Mouse (Mus musculus) ES-Bruce4 (cell line): ENCODE measurements around the gene Phlpp2. TPM values are rescaled to one million over a fixed set of nuclear protein-coding genes. Genes with fewer than 3 reads are reported as not detected.

ENCODE experiments used
- H3K27ac ChIP-seq: 2 replicates; pipeline ENCODE4 v1.5.1; 2012; ENCODE audit warnings: low read length, inconsistent platforms; ENCODE audit not compliant: insufficient read depth
- H3K27me3 ChIP-seq: 2 replicates; pipeline ENCODE4 v1.6.1; 2012; ENCODE audit warnings: mild to moderate bottlenecking, low read length, inconsistent platforms; ENCODE audit not compliant: control insufficient read depth, poor library complexity, insufficient read depth, severe bottlenecking
- H3K36me3 ChIP-seq: 2 replicates; pipeline ENCODE4 v1.6.1; 2012; ENCODE audit warnings: inconsistent platforms, mild to moderate bottlenecking, low read length, moderate library complexity; ENCODE audit not compliant: control insufficient read depth, poor library complexity, insufficient read depth, severe bottlenecking
- H3K4me1 ChIP-seq: one replicate; pipeline ENCODE4 v1.8.1; 2011; ENCODE audit warnings: low read length; ENCODE audit not compliant: control insufficient read depth, insufficient read depth
- H3K4me3 ChIP-seq: 2 replicates; pipeline ENCODE4 v1.5.1; 2011; ENCODE audit warnings: low read depth, mild to moderate bottlenecking, low read length
- H3K9ac ChIP-seq: 2 replicates; pipeline ENCODE4 v1.6.1; 2012; ENCODE audit warnings: low read depth, mild to moderate bottlenecking, inconsistent platforms; ENCODE audit not compliant: poor library complexity, severe bottlenecking
- H3K9me3 ChIP-seq: replicated peaks from 2 replicates; pipeline ENCODE4 v1.6.1; 2012; ENCODE audit warnings: mild to moderate bottlenecking, low read length, inconsistent platforms; ENCODE audit not compliant: control insufficient read depth, poor library complexity, insufficient read depth, severe bottlenecking
- CTCF ChIP-seq: IDR thresholded peaks from one replicate; pipeline ENCODE4 v1.8.1; 2011; ENCODE audit warnings: low read depth, low read length
- EP300 ChIP-seq: IDR thresholded peaks from 2 replicates; pipeline ENCODE4 v1.6.1; 2011; ENCODE audit warnings: low read depth, low read length; ENCODE audit not compliant: insufficient read depth
- POLR2A ChIP-seq: IDR thresholded peaks from one replicate; pipeline ENCODE4 v1.8.1; 2011; ENCODE audit warnings: low read length; ENCODE audit not compliant: insufficient read depth
- polyA plus RNA-seq: library from polyadenylated mRNA; stranded (reverse); fragments of >200 nt; gene quantifications from 2 replicates; pipeline ENCODE4 v1.2.4, GENCODE M21; 2011; ENCODE audit warnings: low read depth; ENCODE audit not compliant: missing spikeins, insufficient read depth, insufficient read length

Gene Phlpp2
- polyA plus RNA-seq, 1 experiment: 10.2 TPM

DNA sequence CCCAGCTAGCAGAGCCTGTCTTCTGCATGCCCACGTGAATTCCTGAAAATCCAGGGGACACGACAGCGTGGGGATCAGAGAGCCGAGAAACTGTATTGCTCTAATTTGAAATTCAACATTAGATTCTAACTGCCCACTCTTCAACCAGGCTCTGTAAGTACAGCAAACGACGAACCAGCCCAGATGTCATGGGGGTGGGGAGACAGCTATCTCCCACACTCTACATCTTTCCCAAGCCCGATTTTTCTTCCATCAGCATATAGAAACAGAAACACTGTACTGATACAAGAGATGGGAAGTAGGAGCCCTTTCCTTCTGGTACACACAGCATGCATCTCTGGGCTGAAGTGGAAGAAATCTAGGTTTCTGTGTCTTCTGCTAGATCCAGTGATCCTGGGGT, 83.8 kb downstream of the Phlpp2 start:
- Histone ChIP-seq H3K9me3 (no peaks in the 10 kb centered on the region), H3K27me3 (peaks cover 2% of the 10 kb centered on the region; the same call in 1 of the 2 replicates), H3K4me3 (no peak overlapping the region), H3K36me3 (no peaks in the 10 kb centered on the region), H3K9ac (no peak overlapping the region), H3K27ac (no peak overlapping the region), H3K4me1 (peaks cover 2% of the 10 kb centered on the region)
- TF ChIP-seq CTCF: no peak

DNA sequence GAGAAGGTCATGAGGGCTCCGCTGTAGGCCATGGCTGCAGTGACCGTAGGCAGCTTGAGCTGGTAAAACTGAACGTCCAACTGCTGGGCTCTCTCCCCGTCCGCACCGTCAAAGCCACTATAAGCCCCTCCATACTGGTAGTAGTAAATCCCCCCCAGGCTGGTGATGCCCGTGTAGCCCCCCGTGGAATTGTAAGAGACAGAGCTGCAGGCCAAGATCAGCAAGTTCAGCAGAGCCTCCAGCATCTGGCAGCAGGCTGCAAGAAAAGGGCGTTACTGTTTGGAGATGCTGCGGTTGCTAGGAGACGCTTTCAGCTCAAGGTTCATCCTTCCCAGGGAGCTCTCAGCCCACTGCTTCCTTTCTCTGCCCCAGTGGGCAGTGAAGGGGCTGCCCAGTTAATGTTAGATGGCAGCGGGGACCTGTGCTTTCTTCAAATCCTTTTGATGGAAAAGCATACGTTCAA, 86.2 kb downstream of the Phlpp2 start:
- Histone ChIP-seq H3K36me3 (no peaks in the 10 kb centered on the region), H3K9me3 (no peaks in the 10 kb centered on the region), H3K4me3 (no peak overlapping the region), H3K27ac (no peak overlapping the region), H3K9ac (no peak overlapping the region), H3K27me3 (peaks cover 2% of the 10 kb centered on the region; the same call in 1 of the 2 replicates), H3K4me1 (peaks cover 2% of the 10 kb centered on the region)
- TF ChIP-seq CTCF (no peak), EP300 (no peak), POLR2A (no peak)

DNA sequence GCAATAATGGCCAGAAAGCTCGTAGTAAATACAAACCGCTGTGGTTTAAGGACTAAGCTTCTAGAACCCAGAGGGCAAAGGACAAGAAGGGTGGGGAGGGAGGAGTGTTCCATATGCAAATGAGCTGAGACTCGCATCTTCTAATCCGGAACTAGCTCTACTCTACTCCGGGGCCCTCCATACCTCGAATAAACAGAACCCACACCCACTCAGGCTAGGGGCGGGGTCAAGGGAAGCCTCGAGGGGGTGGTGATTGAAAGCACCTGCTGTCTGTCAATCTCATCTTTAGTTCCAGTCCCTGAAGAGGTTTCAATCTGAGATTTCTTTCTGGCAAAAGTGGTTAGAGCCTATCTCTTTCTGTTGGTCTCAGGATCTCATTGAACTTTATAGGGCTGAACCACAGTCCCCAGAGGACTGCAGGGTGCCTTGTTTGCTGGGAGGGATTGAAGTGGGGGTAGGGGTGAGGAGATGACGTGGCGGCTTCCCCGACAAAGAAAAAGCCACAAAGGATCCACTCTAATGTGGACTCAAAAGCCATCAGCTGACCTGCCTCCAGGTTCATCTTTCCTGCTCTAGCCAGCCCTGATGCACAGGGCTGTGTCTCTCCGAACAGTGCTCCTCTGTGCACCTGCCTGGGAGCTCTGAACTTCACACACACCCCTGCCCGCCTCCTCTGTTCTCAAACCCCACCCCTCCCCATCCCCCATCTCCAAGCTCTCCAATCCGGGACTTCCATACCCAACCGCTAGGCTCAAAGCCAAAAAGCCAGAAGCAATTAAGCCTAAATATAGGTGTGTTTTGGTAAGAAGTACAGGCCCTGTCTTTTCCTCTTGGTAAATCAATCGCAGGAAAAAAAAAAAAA, 89.1 kb downstream of the Phlpp2 start:
- H3K4me1 ChIP-seq: peaks cover 2% of the 10 kb centered on the region
- H3K9ac ChIP-seq: no peak overlapping the region
- peak overlapping the region; percentile 24 for H3K4me3 ChIP-seq
- peaks cover 9% of the 10 kb centered on the region for H3K27me3 ChIP-seq
- H3K36me3 ChIP-seq: no peaks in the 10 kb centered on the region
- TF ChIP-seq POLR2A: peak; percentile 30
- no peak for TF ChIP-seq CTCF
- peak; percentile 77; the same call in 1 of the 2 replicates for TF ChIP-seq EP300
- H3K27ac ChIP-seq: peak overlapping the region; percentile 74
- no peaks in the 10 kb centered on the region for H3K9me3 ChIP-seq

DNA sequence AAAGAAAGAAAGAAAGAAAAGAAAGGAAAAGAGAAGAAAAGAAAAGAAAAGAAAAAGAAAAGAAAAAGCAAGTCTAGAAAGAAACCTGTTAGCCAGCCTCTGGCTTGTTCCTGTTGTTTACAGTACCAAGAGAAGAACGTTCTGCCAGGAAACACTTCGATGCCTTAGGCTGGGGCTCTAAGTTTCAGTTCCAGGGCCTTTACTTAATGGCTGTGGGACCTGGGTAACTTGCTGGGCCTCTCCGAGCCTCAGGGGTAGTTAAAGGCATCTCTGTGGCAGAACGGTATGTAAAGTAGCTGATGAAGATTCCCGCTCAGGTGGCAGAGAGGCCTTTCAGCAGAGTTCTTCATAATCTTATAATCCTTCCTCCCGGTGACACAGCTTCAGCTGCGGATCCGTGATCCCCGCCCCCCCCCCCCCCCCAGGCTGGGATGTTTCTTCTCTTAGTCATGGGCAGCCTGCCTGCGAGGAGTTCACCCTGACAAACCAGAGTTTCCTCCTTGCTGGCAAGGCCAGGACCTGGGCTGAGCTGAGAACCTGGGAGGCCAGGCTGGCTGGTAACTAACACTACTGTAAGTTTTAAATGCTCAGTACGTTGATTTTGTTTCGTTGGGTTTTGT, 89.8 kb downstream of the Phlpp2 start:
- peaks cover 9% of the 10 kb centered on the region for H3K27me3 ChIP-seq
- peaks cover 2% of the 10 kb centered on the region for H3K4me1 ChIP-seq
- no peak overlapping the region for H3K4me3 ChIP-seq
- peak overlapping the region; percentile 41 for H3K9ac ChIP-seq
- H3K36me3 ChIP-seq: no peaks in the 10 kb centered on the region
- H3K9me3 ChIP-seq: no peaks in the 10 kb centered on the region
- TF ChIP-seq POLR2A (no peak), CTCF (no peak), EP300 (no peak)
- peak overlapping the region; percentile 80 for H3K27ac ChIP-seq

DNA sequence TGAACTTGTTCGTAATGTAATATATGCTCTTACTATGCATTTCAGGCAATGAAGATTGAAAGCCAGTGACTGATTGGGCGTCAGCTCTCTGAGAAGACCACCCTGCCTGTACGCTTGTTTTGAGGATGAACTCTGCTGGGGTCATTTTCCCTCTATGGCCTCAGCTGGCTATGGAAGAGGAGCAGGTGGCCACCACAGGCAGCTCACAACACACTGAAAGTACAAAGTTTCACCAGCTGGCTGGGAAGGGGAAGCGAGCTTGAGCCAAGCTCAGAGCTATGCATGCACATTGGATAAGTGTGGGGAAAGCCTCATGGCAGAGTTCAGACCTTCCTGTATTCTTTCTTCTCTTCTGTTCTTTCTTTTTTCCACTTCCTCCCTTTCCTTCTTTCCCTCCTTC, 90.8 kb downstream of the Phlpp2 start:
- H3K36me3 ChIP-seq: no peaks in the 10 kb centered on the region
- H3K9ac ChIP-seq: no peak overlapping the region
- H3K9me3 ChIP-seq: no peaks in the 10 kb centered on the region
- no peak for TF ChIP-seq POLR2A
- no peak for TF ChIP-seq EP300
- no peak for TF ChIP-seq CTCF
- peaks cover 9% of the 10 kb centered on the region for H3K27me3 ChIP-seq
- no peak overlapping the region for H3K27ac ChIP-seq
- no peak overlapping the region for H3K4me3 ChIP-seq
- H3K4me1 ChIP-seq: peaks cover 2% of the 10 kb centered on the region

DNA sequence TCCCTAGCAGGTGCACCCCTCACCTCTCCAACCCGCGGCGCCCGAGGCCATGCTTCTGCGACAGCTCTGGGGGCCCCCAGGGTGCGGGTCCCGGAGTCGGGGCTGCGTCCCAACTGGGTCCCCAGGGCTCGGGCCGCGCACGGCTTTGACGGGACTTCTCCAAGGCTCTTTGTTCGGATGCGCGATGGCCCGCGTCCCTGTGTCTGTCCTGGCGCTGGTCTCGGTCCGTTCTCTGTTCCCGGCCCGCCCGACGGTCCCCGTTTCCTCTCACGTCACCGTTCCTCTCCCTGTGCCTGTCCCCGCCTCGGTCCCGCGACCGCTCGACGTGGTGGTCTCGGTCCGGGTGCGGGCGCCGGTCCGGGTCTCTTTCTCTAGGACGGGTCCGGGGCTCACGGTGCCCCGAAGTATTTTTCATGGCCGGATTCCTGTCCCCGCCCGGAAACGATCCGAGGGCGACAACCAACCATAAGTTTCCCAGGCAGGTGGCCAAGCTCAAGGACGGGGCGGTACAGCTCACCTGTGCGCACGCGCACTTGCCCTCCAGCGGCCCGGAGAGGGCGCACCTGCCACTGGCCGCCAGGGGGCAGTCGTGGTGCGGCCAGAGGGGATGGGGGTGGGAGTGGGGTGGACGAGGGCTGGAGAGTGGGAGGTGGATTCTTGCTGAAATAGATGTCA, 93.5 kb downstream of the Phlpp2 start, which contains the start of gene Marveld3:
Gene Marveld3, minus strand, starts transcription at position 511 of the 675 bp plus-strand sequence.
- Histone ChIP-seq H3K9ac (peak within 1 kb of the TSS; percentile 62), H3K9me3 (no peaks in the 10 kb centered on the region), H3K4me1 (no peaks in the 10 kb centered on the region), H3K36me3 (no peaks in the 10 kb centered on the region), H3K27me3 (peaks cover 9% of the 10 kb centered on the region), H3K4me3 (peak within 1 kb of the TSS; percentile 68), H3K27ac (no peak within 1 kb of the TSS)
- TF ChIP-seq EP300: no peak
- TF ChIP-seq CTCF: peak; percentile 91
